Mouse (Mus musculus): Measurements from ENCODE around the gene Brsk2.

GRCm38 (mm10) chr7:142034198-142034597 is 84.6 kb downstream of the Brsk2 start:
- TF ChIP-seq POLR2A (IDR thresholded peaks at IDR 0.05; ENCODE audit: borderline replicate concordance, extremely low read depth, low read depth, low read length) = peak; percentile 65; the same call in 1 of the 2 replicates
- no peak for TF ChIP-seq CTCF (IDR thresholded peaks at IDR 0.05; ENCODE audit: insufficient read depth, low read length)

Measured in lung, adult 2 months (tissue).